Mouse (Mus musculus) embryonic facial prominence, embryonic 15.5 days (tissue): ENCODE results near the gene Nr1d1. TPM values are rescaled to one million over a fixed set of nuclear protein-coding genes. Genes with fewer than 3 reads are reported as not detected.
A peak's percentile ranks its signal among the peaks of the same experiment; 100 is the strongest.

ENCODE experiments used
- ATAC-seq: fragments of 200-750 bp; cut with Nextera tagmentation; 2 replicates; pipeline ENCODE4 v1.8.0; 2017; ENCODE audit warnings: low read depth, moderate TSS enrichment; ENCODE audit not compliant: insufficient number of reproducible peaks, low FRiP score, low TSS enrichment
- H3K27ac ChIP-seq: fragments of 300-500 bp; sonication (generic); replicated peaks from 2 replicates; pipeline ENCODE4 v1.5.1; 2015; ENCODE audit warnings: mild to moderate bottlenecking, inconsistent platforms
- H3K27me3 ChIP-seq: fragments of 300-500 bp; sonication (generic); 2 replicates; pipeline ENCODE4 v1.6.1; 2015; ENCODE audit warnings: inconsistent platforms
- H3K36me3 ChIP-seq: fragments of 300-500 bp; sonication (generic); 2 replicates; pipeline ENCODE4 v1.6.1; 2015; ENCODE audit warnings: mild to moderate bottlenecking, inconsistent platforms
- H3K4me1 ChIP-seq: fragments of 300-500 bp; sonication (generic); 2 replicates; pipeline ENCODE4 v1.6.1; 2015; ENCODE audit warnings: inconsistent platforms
- H3K4me2 ChIP-seq: fragments of 300-500 bp; sonication (generic); replicated peaks from 2 replicates; pipeline ENCODE4 v1.6.1; 2015; ENCODE audit warnings: mild to moderate bottlenecking, inconsistent platforms
- H3K4me3 ChIP-seq: fragments of 300-500 bp; sonication (generic); replicated peaks from 2 replicates; pipeline ENCODE4 v1.5.1; 2015; ENCODE audit warnings: mild to moderate bottlenecking, inconsistent platforms
- H3K9ac ChIP-seq: fragments of 300-500 bp; sonication (generic); 2 replicates; pipeline ENCODE4 v1.6.1; 2015; ENCODE audit warnings: inconsistent platforms
- H3K9me3 ChIP-seq: fragments of 300-500 bp; sonication (generic); replicated peaks from 2 replicates; pipeline ENCODE4 v1.6.1; 2016; ENCODE audit warnings: inconsistent platforms
- WGBS: fragments of 180-500 bp; shearing (Covaris S2); methylation state at CpG from one replicate; pipeline ENCODE4 v1.1.7; 2015; 5-methylcytosine and 5-hydroxymethylcytosine counted together
- polyA plus RNA-seq: library from polyadenylated mRNA; unstranded; fragments of >200 nt; fragmentation: Nextera tagmentation; extraction: Ambion mirVana; gene quantifications from 2 replicates; pipeline ENCODE4 v1.2.1, GENCODE M21; 2015

Gene Nr1d1
- polyA plus RNA-seq, 1 experiment from 2014 or later: 1.7 TPM

DNA sequence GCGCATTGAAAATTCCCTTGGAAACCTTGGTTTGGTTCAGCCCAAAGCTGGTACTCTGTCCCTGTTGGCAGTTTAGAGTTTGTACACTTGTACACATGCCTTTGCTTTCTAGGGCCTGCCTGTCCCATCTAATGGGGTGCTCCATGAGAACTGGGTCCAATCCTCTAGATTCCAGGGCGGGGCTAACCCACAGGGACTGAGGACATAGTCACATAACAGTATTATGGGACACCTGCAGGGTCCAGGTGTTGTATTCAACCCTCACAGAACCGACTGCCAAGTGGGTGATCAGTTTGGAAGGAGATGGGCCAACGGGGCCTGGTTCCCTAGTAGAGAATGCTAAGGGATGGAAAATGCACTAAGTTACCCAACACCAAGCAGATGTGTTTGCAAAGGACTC lies 13.2 kb downstream of the Nr1d1 start:
- no peak for ATAC-seq
- H3K4me3 ChIP-seq: no peak overlapping the region
- H3K36me3 ChIP-seq: peaks cover 70% of the 10 kb centered on the region
- peaks cover 44% of the 10 kb centered on the region for H3K4me1 ChIP-seq
- no peaks in the 10 kb centered on the region for H3K27me3 ChIP-seq
- no peaks in the 10 kb centered on the region for H3K9me3 ChIP-seq
- no peak overlapping the region for H3K9ac ChIP-seq
- H3K27ac ChIP-seq: no peak overlapping the region
- 94% methylated on average over 4 of the region's 4 CpGs for WGBS
- no peak overlapping the region for H3K4me2 ChIP-seq

DNA sequence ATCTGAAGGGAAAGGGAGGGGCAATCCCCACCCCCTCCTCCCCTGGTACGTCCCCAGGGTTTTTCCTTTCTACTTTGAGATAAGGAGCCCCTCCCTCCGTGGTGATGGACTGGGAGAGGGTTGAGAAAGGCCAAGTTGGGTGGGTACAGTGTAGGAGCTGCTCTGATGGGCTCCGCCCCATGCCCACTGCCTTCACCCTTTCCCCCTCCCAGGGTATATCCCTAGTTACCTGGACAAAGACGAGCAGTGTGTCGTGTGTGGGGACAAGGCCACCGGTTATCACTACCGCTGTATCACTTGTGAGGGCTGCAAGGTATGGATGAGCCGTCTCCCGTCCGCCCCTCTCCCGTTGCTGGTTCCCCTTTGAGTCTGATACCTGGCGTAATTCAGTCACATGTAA lies 18.4 kb downstream of the Nr1d1 start:
- Histone ChIP-seq H3K9me3 (no peaks in the 10 kb centered on the region), H3K27me3 (no peaks in the 10 kb centered on the region), H3K4me2 (no peak overlapping the region), H3K4me3 (no peak overlapping the region), H3K27ac (no peak overlapping the region), H3K9ac (no peak overlapping the region), H3K4me1 (peaks cover 35% of the 10 kb centered on the region), H3K36me3 (peaks cover 66% of the 10 kb centered on the region)
- ATAC-seq: no peak
- 86% methylated on average over 12 of the region's 12 CpGs for WGBS

DNA sequence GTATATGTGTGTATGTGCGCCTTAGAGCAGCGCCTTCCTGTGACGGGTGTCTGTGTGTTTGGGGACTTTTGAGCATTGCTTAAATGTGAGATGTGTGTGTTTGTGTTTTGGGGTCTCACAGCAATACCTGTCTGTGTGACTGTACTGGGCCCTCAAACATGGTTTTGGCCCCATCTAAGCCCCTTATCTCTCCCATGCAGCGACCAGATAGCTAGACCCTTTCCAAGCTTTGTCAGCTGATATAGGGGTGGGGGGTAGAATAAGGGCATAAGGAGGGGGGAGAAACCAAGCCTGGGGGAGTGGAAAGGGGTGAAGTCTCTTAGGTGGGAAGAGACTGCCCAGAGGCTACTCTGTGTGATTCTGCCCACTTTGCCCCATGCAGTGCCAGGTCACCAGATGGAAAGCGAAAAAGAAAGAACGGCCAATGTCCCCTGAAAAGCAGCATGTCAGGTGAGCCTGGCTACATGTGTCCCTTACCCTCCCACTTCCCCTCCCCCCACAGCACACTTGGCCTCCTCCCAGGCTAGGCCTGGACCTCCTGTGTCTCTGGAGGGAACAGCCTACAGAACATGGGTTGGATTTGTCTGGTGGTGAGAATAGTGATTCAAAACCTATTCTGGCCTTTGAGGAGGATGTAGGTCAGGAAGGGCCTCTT lies 19.3 kb downstream of the Nr1d1 start:
- no peaks in the 10 kb centered on the region for H3K27me3 ChIP-seq
- H3K4me1 ChIP-seq: peaks cover 44% of the 10 kb centered on the region
- H3K27ac ChIP-seq: no peak overlapping the region
- peaks cover 58% of the 10 kb centered on the region for H3K36me3 ChIP-seq
- no peaks in the 10 kb centered on the region for H3K9me3 ChIP-seq
- H3K9ac ChIP-seq: no peak overlapping the region
- no peak for ATAC-seq
- 94% methylated on average over 6 of the region's 6 CpGs for WGBS
- H3K4me2 ChIP-seq: no peak overlapping the region
- H3K4me3 ChIP-seq: no peak overlapping the region

DNA sequence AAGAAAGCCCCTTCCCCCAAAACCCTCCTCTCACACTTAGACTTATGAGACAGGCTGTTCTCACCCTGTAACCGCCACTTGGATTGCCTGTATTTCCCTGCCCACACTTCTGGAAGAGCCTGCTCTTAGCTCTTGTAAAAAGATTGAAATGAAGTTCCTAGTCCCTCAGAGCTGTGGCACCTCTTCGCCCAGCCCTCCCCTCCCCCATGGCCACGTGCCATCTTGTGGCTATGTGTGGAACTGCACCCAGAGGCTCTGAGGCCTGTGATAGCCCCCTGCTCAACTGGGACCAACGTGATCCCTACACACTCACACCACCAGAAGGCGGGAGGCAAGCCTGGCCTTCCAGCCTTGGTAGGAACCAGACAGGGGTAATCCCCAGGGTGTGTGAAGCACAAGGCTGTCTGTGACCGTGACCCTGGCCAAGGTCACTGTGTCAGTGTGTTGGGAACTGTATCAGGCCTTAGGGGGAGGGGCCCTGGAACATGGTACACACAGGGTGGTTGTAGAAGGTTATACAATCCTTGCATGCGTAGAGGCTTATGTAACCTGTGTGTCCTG lies 20.4 kb downstream of the Nr1d1 start:
- Histone ChIP-seq H3K4me3 (no peak overlapping the region), H3K36me3 (peaks cover 46% of the 10 kb centered on the region), H3K27me3 (no peaks in the 10 kb centered on the region), H3K4me2 (no peak overlapping the region), H3K27ac (peak overlapping the region; percentile 73), H3K4me1 (peaks cover 55% of the 10 kb centered on the region), H3K9ac (no peak overlapping the region), H3K9me3 (no peaks in the 10 kb centered on the region)
- 0 out of 2 replicates have a peak, but pooled peaks have one; percentile 12 for ATAC-seq
- 26% methylated on average over 7 of the region's 7 CpGs for WGBS

DNA sequence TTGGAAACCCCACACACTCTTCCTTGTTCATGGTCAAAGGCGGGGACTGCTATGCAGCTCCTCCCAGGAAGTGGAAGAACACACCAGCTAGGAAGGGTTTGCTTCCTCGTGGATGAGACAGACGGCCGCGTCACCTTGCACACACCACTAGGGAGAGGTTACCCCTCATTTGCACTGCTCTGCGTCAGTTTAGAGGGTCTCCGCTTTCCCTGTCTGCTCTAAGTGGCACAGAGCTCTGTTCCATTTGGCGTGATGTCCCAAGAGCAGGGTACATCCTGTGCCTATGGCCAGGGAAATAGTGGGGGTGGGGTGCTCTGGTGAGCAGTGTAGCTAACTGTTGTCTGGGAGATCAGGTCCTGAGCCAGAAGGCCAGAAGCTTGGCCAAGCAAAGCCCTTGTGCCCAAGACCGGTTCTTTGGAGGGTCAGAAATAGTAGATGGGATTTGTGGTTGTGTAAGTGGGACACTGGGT lies 20.9 kb downstream of the Nr1d1 start:
- no peak overlapping the region for H3K4me2 ChIP-seq
- H3K9ac ChIP-seq: no peak overlapping the region
- ATAC-seq: no peak

DNA sequence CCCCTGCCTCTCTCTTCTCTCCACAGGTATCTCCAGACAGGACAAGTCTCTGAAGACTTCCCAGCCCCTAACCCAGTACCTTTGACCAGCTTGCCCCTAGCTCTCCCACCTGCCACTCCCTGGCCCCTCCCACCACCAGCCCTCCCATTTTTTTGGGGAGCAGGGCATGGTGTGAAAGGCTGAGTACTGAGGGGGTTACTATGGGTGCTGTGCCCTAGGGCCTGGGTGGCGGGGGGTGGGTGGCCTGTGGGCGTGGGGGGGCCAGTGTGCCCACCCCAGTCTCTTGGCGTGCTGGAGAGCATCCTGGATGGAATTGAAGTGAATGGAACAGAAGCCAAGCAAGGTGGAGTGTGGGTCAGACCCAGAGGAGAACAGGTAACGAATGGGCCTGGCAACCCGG lies 21.9 kb downstream of the Nr1d1 start:
- 85% methylated on average over 5 of the region's 5 CpGs for WGBS
- Histone ChIP-seq H3K4me2 (no peak overlapping the region), H3K9ac (no peak overlapping the region), H3K27me3 (no peaks in the 10 kb centered on the region), H3K9me3 (no peaks in the 10 kb centered on the region), H3K27ac (no peak overlapping the region), H3K4me1 (peaks cover 70% of the 10 kb centered on the region), H3K4me3 (no peak overlapping the region), H3K36me3 (peaks cover 37% of the 10 kb centered on the region)
- ATAC-seq: no peak

More for the DNA sequence above, 20.9 kb downstream of the Nr1d1 start:
- peak overlapping the region; percentile 73 for H3K27ac ChIP-seq
- 60% methylated on average over 9 of the region's 9 CpGs for WGBS
- H3K27me3 ChIP-seq: no peaks in the 10 kb centered on the region
- peaks cover 45% of the 10 kb centered on the region for H3K36me3 ChIP-seq
- H3K9me3 ChIP-seq: no peaks in the 10 kb centered on the region
- H3K4me3 ChIP-seq: no peak overlapping the region
- H3K4me1 ChIP-seq: peaks cover 61% of the 10 kb centered on the region

DNA sequence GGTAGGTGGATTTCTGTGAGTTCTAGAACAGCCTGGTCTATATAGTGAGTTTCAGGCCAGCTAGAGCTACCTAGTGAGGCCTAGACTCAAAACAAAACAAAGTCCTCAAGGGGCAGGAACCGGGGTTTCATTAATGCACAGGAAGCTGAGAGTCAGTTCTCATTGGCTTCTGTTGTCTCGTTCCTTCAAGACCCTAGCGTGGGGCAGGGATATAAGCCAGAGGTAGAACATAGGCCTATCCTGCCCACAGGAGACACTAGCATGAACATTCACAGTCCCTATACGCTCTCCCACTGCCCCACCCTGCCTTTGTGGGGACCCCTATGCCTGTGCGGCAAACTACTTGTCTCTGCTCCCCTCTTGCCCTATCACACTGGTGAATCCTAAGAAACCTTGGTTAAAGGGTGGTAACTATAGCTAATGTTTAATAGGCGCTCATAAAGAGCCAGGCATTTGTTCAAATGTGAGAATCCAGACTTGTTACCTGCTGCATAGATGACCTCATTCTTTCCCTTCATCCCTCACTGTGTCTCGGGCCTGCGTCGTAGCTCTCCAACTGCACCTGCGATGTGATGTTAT lies 22.5 kb downstream of the Nr1d1 start:
- no peak overlapping the region for H3K4me3 ChIP-seq
- WGBS: 82% methylated on average over 10 of the region's 10 CpGs
- H3K4me1 ChIP-seq: peaks cover 76% of the 10 kb centered on the region
- H3K9ac ChIP-seq: no peak overlapping the region
- no peak overlapping the region for H3K4me2 ChIP-seq
- no peak overlapping the region for H3K27ac ChIP-seq
- no peaks in the 10 kb centered on the region for H3K9me3 ChIP-seq
- no peaks in the 10 kb centered on the region for H3K27me3 ChIP-seq
- peaks cover 35% of the 10 kb centered on the region for H3K36me3 ChIP-seq
- no peak for ATAC-seq

DNA sequence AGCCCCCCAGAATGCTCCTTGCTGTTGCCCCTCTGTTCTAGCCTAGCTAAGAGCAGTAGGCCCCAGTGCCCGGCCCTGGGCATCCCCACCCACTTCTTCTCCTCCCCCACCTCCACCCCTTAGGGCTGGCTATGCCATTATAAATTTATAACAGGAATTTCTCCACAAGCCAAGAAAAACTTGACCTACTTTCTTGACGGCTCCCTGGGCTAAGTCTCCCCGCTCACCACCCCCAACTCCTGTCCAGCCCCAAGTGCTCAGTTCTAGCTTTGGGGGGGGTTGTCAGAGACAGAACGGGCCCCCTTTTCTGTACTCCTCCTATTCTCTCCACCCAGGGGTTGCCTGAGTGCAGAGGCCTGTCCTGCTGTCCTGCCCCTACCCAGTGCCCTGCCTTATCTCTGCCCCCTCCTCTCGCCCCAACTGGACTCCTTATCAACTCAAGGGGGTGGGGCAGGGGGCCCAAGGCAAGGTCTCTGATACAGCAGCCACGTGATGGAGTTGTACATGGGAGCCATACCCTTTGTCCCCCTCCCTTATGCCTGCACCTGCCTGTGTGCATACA lies 23.8 kb downstream of the Nr1d1 start:
- H3K4me1 ChIP-seq: peaks cover 88% of the 10 kb centered on the region
- H3K4me2 ChIP-seq: peak overlapping the region; percentile 39
- no peak overlapping the region for H3K9ac ChIP-seq
- H3K36me3 ChIP-seq: peaks cover 21% of the 10 kb centered on the region
- H3K9me3 ChIP-seq: no peaks in the 10 kb centered on the region
- H3K27me3 ChIP-seq: no peaks in the 10 kb centered on the region
- peak overlapping the region; percentile 13; the same call in 1 of the 2 replicates for H3K4me3 ChIP-seq
- peak; percentile 40 for ATAC-seq
- 23% methylated on average over 6 of the region's 6 CpGs for WGBS
- H3K27ac ChIP-seq: peak overlapping the region; percentile 94

DNA sequence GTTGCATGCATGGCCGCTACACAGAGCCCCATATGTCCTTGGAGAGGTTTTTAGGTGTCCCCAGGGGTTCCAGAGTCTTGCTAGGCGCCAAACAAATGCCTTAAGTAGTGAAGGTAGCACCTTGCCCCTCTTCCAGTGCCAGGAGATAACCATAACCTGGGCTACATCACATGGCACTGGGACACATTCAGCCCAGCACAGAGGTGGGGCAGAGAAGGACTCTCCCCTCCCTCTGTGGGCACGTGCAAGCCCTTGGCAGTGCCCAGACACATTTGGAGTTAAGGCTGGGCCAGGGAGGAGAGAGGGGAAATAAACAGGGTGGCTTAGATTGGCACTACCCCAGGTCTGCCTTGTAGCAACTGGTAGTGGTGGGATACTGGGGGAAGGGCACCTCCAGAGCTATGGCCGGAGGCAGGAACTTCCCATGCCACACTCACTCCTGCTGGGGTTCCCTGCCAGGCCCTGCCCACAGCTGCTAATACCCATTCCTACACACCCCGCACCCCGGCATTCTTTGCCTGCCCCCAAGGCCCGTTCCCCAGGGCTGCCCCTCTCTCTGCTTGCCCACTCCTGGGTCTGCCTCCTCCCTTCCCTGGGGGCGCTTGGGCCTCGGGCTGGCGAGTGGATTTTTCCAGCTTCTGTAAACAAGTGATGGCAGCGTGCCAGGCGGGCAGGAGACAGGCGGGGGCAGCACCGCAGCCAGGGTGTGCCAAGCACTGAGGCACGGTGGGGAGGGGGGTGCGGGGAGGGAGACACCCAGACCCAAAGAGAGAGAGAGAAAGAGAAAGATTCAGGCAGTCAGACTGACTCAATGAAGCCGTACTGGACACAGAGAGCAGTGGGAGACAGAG lies 24.6 kb downstream of the Nr1d1 start:
- peak; percentile 53 for ATAC-seq

DNA sequence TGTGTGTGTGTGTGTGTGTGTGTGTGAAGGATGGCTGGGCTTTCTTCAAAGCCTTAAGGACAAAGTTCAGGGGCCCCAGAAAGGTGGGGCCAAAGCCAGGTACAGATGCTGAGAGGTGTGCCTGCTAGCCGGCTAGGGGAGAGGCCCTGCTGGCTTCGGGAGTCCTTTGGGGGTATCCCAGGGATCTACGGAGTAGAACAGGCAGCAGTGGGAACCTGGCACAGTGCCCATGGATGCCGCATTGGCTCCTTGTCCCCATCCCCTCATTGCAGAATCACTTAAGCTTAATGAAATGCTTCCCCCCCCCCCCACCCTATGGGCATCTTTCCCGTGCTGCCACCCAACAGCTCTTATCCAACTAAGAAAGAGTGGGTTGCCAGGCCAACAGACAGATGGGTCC lies 25.4 kb downstream of the Nr1d1 start:
- H3K4me2 ChIP-seq: peak overlapping the region; percentile 51
- no peaks in the 10 kb centered on the region for H3K9me3 ChIP-seq
- ATAC-seq: no peak
- peaks cover 12% of the 10 kb centered on the region; the same call in 1 of the 2 replicates for H3K36me3 ChIP-seq
- H3K27me3 ChIP-seq: no peaks in the 10 kb centered on the region
- peak overlapping the region; percentile 94 for H3K27ac ChIP-seq
- whole genome bisulfite sequencing: 26% methylated on average over 5 of the region's 5 CpGs
- H3K9ac ChIP-seq: no peak overlapping the region
- H3K4me3 ChIP-seq: peak overlapping the region; percentile 21; the same call in 1 of the 2 replicates
- H3K4me1 ChIP-seq: peaks cover 97% of the 10 kb centered on the region

More for the DNA sequence above, 24.6 kb downstream of the Nr1d1 start:
- Histone ChIP-seq H3K36me3 (peaks cover 17% of the 10 kb centered on the region; the same call in 1 of the 2 replicates), H3K9ac (no peak overlapping the region), H3K27me3 (no peaks in the 10 kb centered on the region), H3K4me2 (peak overlapping the region; percentile 39), H3K4me1 (peaks cover 95% of the 10 kb centered on the region), H3K9me3 (no peaks in the 10 kb centered on the region), H3K27ac (peak overlapping the region; percentile 94), H3K4me3 (peak overlapping the region; percentile 13)
- 18% methylated on average over 17 of the region's 17 CpGs for WGBS
